Mouse (Mus musculus): ENCODE measurements around the gene March4.

Gene March4

DNA sequence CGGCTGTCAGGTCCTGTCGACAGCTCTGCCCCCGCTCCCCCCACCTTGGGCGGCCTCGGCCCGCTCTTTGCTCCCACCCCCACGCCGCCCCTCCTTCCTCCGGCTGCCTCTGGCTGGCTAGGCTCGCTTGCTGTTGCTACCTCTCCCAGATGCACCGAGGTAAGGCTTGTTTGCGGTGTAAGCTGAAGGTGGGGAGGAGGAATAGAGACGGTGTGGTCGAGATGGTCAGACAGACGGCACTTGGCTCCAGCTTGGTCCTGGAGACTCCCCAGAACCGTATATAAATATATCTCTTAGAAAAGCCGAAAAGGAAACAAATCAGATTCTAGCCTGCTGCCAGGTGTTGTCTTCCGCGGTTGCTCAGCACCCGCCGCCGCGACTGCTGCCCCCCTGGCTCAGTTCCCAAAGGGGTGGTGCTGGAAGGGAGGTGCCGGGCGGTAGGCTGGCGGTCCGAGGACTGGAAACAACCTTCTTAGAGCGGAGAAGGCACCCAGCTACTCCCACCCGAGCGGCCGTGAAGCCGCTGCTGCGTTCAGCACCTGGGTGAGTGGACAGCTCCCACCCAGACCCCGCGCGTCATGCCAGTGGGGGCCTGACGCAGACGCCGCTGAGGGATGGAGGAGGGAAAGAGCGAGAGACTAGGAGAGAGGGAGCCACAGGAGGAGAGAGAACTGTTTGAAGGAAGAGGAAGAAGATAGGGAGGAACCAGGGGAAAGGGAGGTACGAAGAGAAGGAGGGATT lies at the start of gene March4:
Gene March4 (minus strand): TSS at position 320 of the 741 bp plus-strand sequence.
- DNase-seq = peak; percentile 83

DNA sequence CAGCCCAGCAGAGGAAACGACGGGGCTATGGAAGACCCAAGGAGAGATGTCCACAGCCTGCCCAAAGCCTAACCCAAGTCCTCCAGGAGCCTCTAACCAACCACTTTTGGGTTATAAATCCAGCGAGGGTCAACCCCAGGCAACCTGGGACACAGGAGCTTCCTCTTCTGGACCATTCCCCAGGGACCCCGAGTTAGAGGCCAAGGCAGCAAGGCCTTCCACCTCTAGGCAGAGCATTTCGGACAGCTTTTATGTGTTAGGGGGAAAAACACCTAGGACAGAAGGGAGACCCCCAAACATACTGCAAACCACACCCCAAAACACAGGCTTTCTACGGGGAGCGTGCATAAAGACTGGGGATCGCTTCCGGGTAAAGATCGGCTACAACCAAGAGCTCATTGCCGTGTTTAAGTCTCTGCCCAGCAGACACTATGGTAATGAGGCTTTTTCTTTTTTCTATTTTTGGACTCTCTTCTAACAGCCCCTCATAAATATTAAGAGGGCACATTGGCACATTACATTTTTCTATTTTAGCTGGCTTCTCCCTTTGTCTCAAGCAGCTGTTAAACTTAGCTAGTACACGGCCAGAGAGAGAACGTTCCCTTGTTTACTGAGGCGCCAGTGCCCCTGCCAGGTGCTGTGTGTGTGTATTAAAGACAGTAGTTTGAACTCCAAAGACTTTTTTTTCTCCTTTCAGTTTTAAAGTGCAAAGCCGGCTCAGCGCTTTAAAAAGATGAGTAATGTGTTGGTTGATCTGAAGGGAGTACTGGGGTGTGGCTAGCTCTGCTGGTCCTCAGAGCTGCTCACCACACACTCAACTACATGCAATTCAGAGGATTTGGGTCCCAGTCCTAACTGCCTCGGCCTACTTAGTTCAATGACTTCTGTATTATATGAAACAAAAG lies 49.5 kb upstream of the March4 start:
- DNase-seq = no peak

GRCm38 (mm10) chr1:72583906-72584305 lies 47.2 kb upstream of the March4 start:
- DNase-seq = no peak

- peak; percentile 89 for DNase-seq
Observed at GRCm38 (mm10) chr1:72582947-72583731, 46.4 kb upstream of the March4 start, which contains the start of gene Smarcal1. Gene Smarcal1 (plus strand): TSS chr1:72583251.

- DNase-seq = no peak
Observed at GRCm38 (mm10) chr1:72578806-72579205, 42.1 kb upstream of the March4 start.

DNA sequence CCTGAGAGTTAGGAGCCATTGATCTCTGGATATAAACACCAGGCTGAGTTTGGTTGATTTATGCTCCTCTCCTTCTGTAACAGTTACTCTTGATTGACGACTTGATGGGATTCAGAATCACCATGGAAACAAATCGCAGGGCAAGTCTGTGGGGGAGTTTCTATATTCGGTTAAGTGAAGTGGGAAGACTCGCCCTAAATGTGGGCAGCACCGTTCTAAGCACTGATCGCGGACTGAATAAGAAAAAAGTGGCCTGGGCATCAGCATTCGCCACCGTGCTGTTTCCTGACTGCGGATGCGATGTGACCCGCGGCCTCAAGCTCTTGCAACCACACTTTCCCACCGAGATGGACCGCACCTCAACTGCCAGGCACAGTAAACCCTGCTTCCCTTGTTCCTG lies 41.6 kb upstream of the March4 start:
- no peak for DNase-seq

DNA sequence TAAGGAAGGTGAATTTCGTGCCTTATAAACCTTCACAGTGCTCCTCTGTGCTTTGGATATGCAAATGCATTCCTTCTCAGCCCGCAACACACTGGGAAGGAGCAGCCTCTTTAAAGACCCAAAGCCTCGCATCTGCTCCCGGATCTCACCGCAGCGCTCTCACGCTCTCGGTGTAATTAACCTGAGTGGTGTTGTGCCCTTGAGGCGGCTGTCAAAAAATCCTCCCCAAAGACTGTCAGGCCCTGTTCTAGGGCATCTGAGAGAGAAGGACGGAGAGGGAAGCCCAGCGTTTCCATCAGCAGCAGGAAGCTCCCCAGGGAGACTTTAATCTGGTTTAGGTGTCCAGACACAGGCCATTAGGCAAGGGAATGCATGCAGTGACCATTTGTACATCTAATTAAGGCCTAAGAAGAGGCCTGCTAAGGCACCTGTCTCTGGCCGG lies 40.8 kb upstream of the March4 start:
- no peak for DNase-seq

- no peak for DNase-seq
Observed at GRCm38 (mm10) chr1:72575121-72575520, 38.4 kb upstream of the March4 start.

DNA sequence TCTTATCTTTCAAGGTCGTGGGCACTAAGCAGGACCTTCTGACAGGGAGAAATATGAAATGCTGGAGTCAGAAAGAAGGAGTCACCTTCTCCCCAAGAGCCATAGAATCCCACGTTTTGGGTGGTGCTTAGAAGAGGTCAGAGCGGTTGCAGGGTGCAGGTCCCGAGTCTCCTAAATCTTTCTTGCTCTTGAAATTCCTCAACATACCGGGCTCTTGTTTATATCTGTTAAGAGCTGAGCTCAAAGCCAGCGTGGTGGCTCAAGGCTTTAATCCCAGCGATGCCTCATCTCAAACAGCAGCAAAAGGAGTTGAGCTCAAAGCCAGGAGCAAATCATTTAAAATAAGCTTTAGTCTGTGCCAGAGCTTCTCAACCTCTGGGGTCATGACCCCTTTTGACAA lies 37.9 kb upstream of the March4 start:
- no peak for DNase-seq

DNA sequence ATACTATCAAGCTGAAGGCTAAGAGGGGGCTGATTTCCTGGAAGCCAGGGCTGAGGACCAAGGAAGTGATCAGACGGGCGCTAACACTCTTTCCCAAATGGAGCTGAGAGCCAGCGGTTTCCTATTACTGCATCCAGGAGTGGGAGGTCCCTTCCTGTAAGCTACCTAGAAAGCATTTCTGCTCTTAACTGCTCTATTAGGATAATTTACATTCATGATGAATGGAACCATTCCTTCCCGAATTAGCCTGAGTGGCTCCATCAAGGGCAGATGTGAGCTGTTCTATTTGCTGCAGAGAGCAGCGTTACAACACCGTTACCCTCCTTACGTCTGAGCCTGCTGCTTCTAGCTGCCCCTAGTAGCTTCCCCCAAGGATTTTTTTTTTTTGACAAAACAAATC lies 37.3 kb upstream of the March4 start:
- no peak for DNase-seq

DNA sequence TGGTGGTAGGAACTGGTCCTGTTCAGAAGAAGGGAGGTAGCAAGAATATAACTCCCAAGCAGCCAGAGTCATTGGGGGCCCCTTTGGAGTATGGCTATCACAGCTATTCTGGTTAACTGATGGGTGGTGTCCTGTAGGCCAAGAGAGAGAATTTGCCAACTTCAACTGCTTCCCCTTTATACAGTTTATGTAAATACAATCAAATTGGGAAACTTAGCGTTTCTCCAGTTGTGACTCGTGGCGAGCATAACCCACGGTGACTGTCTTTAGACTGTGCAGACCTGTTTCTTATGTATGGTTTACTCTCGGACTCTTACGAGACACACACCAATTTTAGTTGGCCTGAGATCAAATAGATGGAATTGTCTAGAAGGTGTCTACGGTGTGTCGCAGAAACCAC lies 32.0 kb upstream of the March4 start:
- no peak for DNase-seq

GRCm38 (mm10) chr1:72567056-72567455 lies 30.3 kb upstream of the March4 start:
- DNase-seq = no peak

GRCm38 (mm10) chr1:72564334-72564962 lies 27.7 kb upstream of the March4 start:
- no peak for DNase-seq

DNA sequence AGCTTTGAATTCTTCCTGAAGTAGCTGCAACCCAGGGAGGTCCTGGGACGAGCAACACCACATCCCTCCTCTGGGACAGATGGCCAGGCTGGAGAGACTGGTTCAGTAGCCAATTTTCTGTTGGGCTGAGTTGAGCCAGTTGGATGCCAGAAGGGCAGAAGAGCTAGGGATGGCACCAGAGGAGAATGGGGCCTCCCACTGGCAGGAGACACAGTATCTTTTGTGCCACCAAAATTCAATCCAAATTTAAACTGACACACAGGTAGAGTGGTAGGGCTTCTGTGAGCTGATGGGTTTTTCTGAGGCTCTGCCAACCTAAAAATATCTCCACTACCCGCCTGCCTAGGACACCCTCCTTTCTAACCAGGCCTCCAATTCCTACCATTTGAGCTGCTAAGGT lies 21.9 kb upstream of the March4 start:
- DNase-seq = no peak

DNA sequence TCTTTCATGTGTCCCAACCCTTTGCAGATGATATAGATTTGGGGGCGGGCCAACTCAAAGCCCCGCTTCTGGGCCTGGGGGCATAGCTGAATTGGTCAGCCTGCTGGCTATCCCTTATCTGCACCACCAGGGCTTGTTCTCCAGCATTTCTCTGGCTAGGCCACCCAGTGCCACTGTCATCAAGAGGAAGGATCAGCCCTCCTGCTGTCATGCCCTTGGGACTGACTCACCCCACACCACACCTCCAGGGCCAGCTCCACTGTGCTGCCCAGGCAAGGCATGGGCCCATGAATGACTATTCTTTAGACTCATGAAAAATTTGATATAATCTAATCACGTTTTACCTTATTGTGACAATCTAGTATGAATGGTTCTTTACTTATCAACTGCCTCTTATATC lies 19.7 kb upstream of the March4 start:
- no peak for DNase-seq

GRCm38 (mm10) chr1:72550317-72550716 lies 13.6 kb upstream of the March4 start:
- no peak for DNase-seq

GRCm38 (mm10) chr1:72538266-72538665 lies 1.5 kb upstream of the March4 start:
- no peak for DNase-seq

- DNase-seq = peak; percentile 8
Observed at GRCm38 (mm10) chr1:72535725-72536571, 782 bp downstream of the March4 start.

DNA sequence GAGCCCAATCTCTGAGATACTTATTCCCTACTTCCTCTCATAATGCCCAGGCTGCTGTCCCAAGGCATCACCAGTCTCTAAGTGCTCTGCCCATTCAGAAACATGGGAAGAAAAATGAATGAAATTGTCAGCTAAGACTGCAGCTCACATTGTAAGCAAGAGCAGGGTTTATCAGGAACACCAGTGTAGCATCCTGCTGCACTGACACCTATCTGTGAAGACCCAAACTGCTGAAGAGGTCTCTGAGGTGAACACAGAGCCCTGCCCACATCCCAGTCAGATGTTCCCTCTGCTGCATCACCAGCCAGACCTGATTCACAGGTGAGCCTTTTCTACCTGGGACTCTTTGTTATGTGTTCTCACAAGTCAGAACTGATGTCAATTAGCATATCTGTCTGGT lies 3.3 kb downstream of the March4 start:
- DNase-seq = no peak

DNA sequence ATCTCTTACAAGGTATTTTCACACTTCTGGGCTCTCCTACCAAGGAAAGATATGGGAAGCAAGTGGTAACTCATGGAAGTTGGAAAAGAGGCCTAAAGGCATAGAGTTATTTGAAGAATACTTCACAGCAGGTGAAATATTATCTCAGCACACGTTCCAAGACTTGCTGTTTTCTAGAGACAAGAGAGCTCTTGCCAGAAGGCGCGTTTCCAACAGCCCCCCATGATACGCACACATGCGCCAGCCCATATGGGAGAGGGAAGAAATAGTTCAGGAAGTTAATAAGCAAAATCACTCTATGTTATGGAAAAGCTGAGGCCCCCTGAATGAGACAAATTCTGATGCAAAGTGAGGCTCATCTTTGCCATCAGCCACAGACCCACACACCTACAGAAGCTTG lies 3.8 kb downstream of the March4 start:
- DNase-seq = no peak

- DNase-seq = no peak
Observed at GRCm38 (mm10) chr1:72530516-72531196, 6.1 kb downstream of the March4 start.

Measured in thymus, postnatal 4 days (tissue).